Mouse (Mus musculus) heart, embryonic 14.5 days (tissue): ENCODE results near the gene Gpam. TPM values are rescaled to one million over a fixed set of nuclear protein-coding genes. Genes with fewer than 3 reads are reported as not detected.

Source experiments
- ATAC-seq: fragments of 200-750 bp; cut with Nextera tagmentation; 2 replicates; pipeline ENCODE4 v1.8.0; 2017; ENCODE audit warnings: low read depth, moderate TSS enrichment; ENCODE audit not compliant: insufficient number of reproducible peaks, insufficient read depth, low FRiP score
- H3K27ac ChIP-seq, 2 experiments: fragments of 200-500 bp in 1 of 2; fragments of 300-500 bp in 1 of 2; sonication (generic) in 1 of 2; replicated peaks in 1 of 2; 2 replicates each; pipeline ENCODE4 v1.5.1; 2012 to 2014; ENCODE audit warnings: low read depth in 2 of 2, low read length in 2 of 2, control low read depth in 1 of 2, mild to moderate bottlenecking in 1 of 2, mixed read lengths in 1 of 2; ENCODE audit not compliant: control insufficient read depth in 1 of 2, insufficient read depth in 1 of 2
- H3K27me3 ChIP-seq: fragments of 300-500 bp; sonication (generic); 2 replicates; pipeline ENCODE4 v1.6.1; 2014; ENCODE audit warnings: mild to moderate bottlenecking, low read length, control low read depth; ENCODE audit not compliant: control insufficient read depth, insufficient read depth
- H3K36me3 ChIP-seq: fragments of 300-500 bp; sonication (generic); 2 replicates; pipeline ENCODE4 v1.6.1; 2014; ENCODE audit warnings: mild to moderate bottlenecking, control low read depth, low read length, mixed read lengths; ENCODE audit not compliant: control insufficient read depth, insufficient read depth
- H3K4me1 ChIP-seq, 2 experiments: fragments of 200-500 bp in 1 of 2; fragments of 300-500 bp in 1 of 2; sonication (generic) in 1 of 2; 2 replicates each; pipeline ENCODE4 v1.6.1; 2012 to 2014; ENCODE audit warnings: low read length in 2 of 2, control low read depth in 1 of 2, mixed read lengths in 1 of 2; ENCODE audit not compliant: control insufficient read depth in 2 of 2, insufficient read depth in 2 of 2
- H3K4me2 ChIP-seq: fragments of 300-500 bp; sonication (generic); 2 replicates; pipeline ENCODE4 v1.6.1; 2014; ENCODE audit warnings: mild to moderate bottlenecking, low read length
- H3K4me3 ChIP-seq, 2 experiments: fragments of 200-500 bp in 1 of 2; fragments of 300-500 bp in 1 of 2; sonication (generic) in 1 of 2; 2 replicates each; pipeline ENCODE4 v1.5.1; 2012 to 2014; ENCODE audit warnings: low read length in 2 of 2, mild to moderate bottlenecking in 2 of 2, control low read depth in 1 of 2, low read depth in 1 of 2, moderate library complexity in 1 of 2; ENCODE audit not compliant: control insufficient read depth in 1 of 2, insufficient read depth in 1 of 2
- H3K9ac ChIP-seq: fragments of 300-500 bp; sonication (generic); 2 replicates; pipeline ENCODE4 v1.6.1; 2014; ENCODE audit warnings: mild to moderate bottlenecking, low read length
- H3K9me3 ChIP-seq: fragments of 300-500 bp; sonication (generic); 2 replicates; pipeline ENCODE4 v1.6.1; 2016; ENCODE audit warnings: low read length, control low read depth; ENCODE audit not compliant: control insufficient read depth
- WGBS: fragments of 180-500 bp; shearing (Covaris S2); extraction: QIAGEN DNeasy Blood & Tissue Kit; methylation state at CpG from one replicate; pipeline ENCODE4 v1.1.7; 2014; 5-methylcytosine and 5-hydroxymethylcytosine counted together
- polyA plus RNA-seq: library from polyadenylated mRNA; unstranded; fragments of >200 nt; fragmentation: Nextera tagmentation; extraction: Ambion mirVana; gene quantifications from 2 replicates; pipeline ENCODE4 v1.2.1, GENCODE M21; 2014

Gpam gene
- polyA plus RNA-seq, 1 experiment from 2014 or later = 11.1 TPM

DNA sequence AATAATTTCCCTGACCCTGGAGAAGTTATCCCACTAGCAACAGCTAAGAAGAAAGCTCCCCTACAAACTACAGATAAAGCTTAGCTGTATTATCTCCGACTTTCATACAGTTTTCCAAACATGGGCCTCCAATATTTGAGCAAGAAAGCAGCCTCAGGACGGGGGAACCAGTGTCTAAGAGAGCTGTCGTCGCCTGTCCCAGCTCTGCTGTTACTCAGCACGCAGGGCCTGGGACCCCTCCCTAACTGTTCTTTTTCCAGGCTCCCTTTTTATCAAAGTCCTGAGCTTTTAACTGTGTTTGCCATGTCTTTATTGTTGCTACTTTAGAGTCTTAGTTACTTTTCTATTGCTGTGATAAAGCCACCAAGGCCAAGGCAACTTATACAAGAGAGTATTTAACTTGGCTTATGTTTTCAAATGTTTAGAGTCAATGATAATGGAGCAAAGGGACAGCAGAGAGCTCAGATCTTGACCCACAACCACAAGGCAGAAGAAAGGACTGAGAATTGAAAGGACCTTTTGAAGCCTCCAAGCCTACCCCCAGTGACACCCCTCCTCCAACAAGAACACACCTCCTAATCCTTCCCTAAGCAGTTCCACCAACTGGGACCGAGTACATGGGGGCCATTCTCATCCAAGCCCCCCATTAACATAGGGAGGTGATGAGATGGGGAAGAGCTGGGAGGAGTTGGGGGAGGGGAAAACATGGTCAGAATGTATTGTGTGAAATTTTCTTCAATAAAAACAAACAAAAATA is 9.8 kb downstream of the Gpam start:
- H3K27me3 ChIP-seq = no peaks in the 10 kb centered on the region
- no peaks in the 10 kb centered on the region for H3K36me3 ChIP-seq
- H3K4me3 ChIP-seq = no peak overlapping the region
- no peak for ATAC-seq
- peaks cover 37 to 39% of the 10 kb centered on the region in 2 experiments for H3K4me1 ChIP-seq
- WGBS = 24% methylated on average over 6 of the region's 6 CpGs
- no peak overlapping the region for H3K4me2 ChIP-seq
- no peak overlapping the region for H3K9ac ChIP-seq
- H3K27ac ChIP-seq = 0 out of 4 replicates have a peak overlapping the region, but pooled peaks of 1 of the 2 experiments have one; percentile 8
- H3K9me3 ChIP-seq = no peaks in the 10 kb centered on the region

DNA sequence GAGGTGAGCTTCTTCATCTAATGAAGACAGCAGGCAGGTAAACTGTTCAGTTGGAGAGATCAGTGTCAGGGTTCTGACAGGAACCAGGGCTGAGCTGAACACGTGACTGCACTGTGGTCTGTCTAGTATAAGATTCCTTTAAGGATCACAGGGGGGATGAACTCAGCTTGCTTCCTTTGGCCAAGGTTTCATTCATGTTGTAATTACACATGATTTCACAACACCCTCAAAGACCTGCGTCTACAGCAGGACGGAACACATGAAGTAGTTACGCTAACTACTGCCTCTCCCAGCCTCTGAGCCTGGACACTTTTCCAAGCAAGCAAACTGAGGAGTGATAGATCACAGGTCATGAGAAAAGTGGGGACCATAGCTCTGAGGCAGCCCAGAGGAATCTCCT is 11.5 kb downstream of the Gpam start:
- peaks cover 28 to 31% of the 10 kb centered on the region in 2 experiments for H3K4me1 ChIP-seq
- H3K9me3 ChIP-seq = no peaks in the 10 kb centered on the region
- H3K27ac ChIP-seq = no peak overlapping the region
- no peak overlapping the region for H3K9ac ChIP-seq
- no peaks in the 10 kb centered on the region for H3K27me3 ChIP-seq
- no peaks in the 10 kb centered on the region for H3K36me3 ChIP-seq
- no peak for ATAC-seq
- 82% methylated on average over 4 of the region's 4 CpGs for WGBS
- no peak overlapping the region for H3K4me3 ChIP-seq
- H3K4me2 ChIP-seq = no peak overlapping the region

- Histone ChIP-seq H3K36me3 (no peaks in the 10 kb centered on the region), H3K4me2 (no peak overlapping the region), H3K9me3 (no peaks in the 10 kb centered on the region), H3K4me1 (peaks cover 24% of the 10 kb centered on the region in 2 experiments), H3K27ac (no peak overlapping the region), H3K4me3 (no peak overlapping the region), H3K27me3 (no peaks in the 10 kb centered on the region), H3K9ac (no peak overlapping the region)
- WGBS = 76% methylated on average over 5 of the region's 5 CpGs
- no peak for ATAC-seq
Measured at GRCm38 (mm10) chr19:55114825-55115395, 12.1 kb downstream of the Gpam start.

- H3K4me1 ChIP-seq = peaks cover 4 to 8% of the 10 kb centered on the region in 2 experiments; a peak in 2 of 4 replicates
- H3K27ac ChIP-seq = no peak overlapping the region
- no peaks in the 10 kb centered on the region for H3K36me3 ChIP-seq
- no peak overlapping the region for H3K4me3 ChIP-seq
- 20% methylated on average over 3 of the region's 3 CpGs for WGBS
- H3K9me3 ChIP-seq = no peaks in the 10 kb centered on the region
- H3K27me3 ChIP-seq = no peaks in the 10 kb centered on the region
- no peak overlapping the region for H3K9ac ChIP-seq
- H3K4me2 ChIP-seq = no peak overlapping the region
- ATAC-seq = no peak
Measured at GRCm38 (mm10) chr19:55107896-55108295, 19.1 kb downstream of the Gpam start.

- no peak overlapping the region for H3K4me3 ChIP-seq
- H3K9ac ChIP-seq = no peak overlapping the region
- H3K9me3 ChIP-seq = no peaks in the 10 kb centered on the region
- no peaks in the 10 kb centered on the region for H3K27me3 ChIP-seq
- H3K4me2 ChIP-seq = no peak overlapping the region
- ATAC-seq = no peak
- H3K27ac ChIP-seq = no peak overlapping the region
- no peaks in the 10 kb centered on the region for H3K36me3 ChIP-seq
- 87% methylated on average over 3 of the region's 3 CpGs for WGBS
- peaks cover 4 to 9% of the 10 kb centered on the region in 2 experiments; a peak in 2 of 4 replicates for H3K4me1 ChIP-seq
Measured at GRCm38 (mm10) chr19:55105969-55106368, 21.1 kb downstream of the Gpam start.

DNA sequence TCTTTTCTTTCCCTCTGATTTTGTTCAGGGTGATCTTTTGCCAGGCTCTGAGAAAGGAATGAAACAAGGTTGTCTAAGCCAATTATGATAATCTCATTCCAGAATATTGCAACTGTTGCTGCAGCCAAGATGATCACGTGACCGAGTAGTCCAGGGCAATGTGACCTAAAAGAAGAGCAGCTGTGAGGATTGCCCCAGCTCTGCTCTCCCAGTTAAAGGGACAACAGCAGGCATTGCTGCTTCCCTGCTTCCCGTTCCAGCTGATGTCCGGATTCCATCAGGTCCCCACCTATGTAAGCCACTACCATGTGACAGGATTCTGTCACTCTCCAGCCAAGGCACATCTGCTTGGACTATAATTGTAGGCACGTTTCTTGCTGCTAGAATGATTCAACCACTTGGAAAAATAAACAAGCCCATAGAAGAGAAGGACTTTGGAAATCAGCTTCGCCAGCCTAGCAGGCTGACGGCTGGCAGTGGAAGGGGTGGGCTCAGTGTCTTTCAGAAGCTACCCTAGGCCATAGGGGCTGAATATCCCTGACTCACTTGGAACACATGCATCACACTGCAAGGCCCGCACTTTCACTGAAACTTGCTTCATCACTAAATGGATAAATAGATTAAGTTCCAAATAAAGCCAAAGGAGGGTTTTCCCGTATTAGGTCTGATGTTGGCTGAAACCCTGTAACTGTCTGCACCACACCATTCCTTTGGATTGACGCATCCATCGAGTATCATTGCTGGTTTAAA is 23.8 kb downstream of the Gpam start:
- Histone ChIP-seq H3K4me2 (peak overlapping the region; percentile 52), H3K4me3 (peak overlapping the region in 1 of 2 experiments; percentile 9; a peak in 2 of 4 replicates)

GRCm38 (mm10) chr19:55101659-55102058 is 25.4 kb downstream of the Gpam start:
- Histone ChIP-seq H3K4me2 (no peak overlapping the region), H3K9me3 (no peaks in the 10 kb centered on the region), H3K4me3 (no peak overlapping the region), H3K36me3 (no peaks in the 10 kb centered on the region), H3K27ac (no peak overlapping the region), H3K4me1 (peaks cover 8 to 24% of the 10 kb centered on the region in 2 experiments), H3K27me3 (no peaks in the 10 kb centered on the region), H3K9ac (no peak overlapping the region)
- WGBS = 74% methylated on average over 4 of the region's 4 CpGs
- no peak for ATAC-seq

More for the DNA sequence above, 23.8 kb downstream of the Gpam start:
- Histone ChIP-seq H3K9me3 (no peaks in the 10 kb centered on the region), H3K27me3 (no peaks in the 10 kb centered on the region), H3K27ac (peak overlapping the region; percentile 9 to 61; a peak in 3 of 4 replicates), H3K36me3 (no peaks in the 10 kb centered on the region), H3K4me1 (peaks cover 8 to 21% of the 10 kb centered on the region in 2 experiments), H3K9ac (peak overlapping the region; percentile 44; the same call in 1 of the 2 replicates)
- 47% methylated on average over 11 of the region's 11 CpGs for WGBS
- ATAC-seq = no peak
